Mouse (Mus musculus): ENCODE results near the gene Slco1a4. TPM values are rescaled to one million over a fixed set of nuclear protein-coding genes. Genes with fewer than 3 reads are reported as not detected.

Slco1a4 gene
- polyA plus RNA-seq, 1 experiment from 2014 or later, result 0.22 TPM

DNA sequence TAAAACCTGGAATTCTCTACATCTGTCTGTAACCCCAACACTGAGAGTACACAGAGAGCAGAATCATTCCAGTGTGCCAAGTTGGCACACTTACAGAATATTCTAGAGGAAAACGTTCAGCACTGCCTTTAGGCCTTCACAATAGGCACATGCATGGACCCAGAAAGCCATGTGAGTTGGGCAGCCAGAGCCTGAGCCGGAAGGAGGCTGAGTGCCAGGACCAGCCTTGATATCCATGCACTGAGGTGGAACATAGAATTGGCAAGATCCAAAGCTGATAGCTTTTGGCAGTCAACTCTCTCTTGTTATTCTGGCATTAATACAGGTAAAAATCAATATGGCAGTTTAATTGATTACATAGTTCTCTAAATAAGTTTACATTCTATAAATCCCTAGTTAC lies 81.5 kb downstream of the Slco1a4 start:
- Histone ChIP-seq H3K27me3 (replicated peaks) (no peaks in the 10 kb centered on the region), H3K27ac (no peak overlapping the region), H3K4me1 (no peaks in the 10 kb centered on the region), H3K9ac (no peak overlapping the region), H3K9me3 (no peaks in the 10 kb centered on the region), H3K4me2 (replicated peaks) (no peak overlapping the region), H3K36me3 (no peaks in the 10 kb centered on the region), H3K4me3 (no peak overlapping the region)
- 81% methylated on average over 2 of the region's 2 CpGs for WGBS
- ATAC-seq (ENCODE audit: low FRiP score, low read depth), result no peak

DNA sequence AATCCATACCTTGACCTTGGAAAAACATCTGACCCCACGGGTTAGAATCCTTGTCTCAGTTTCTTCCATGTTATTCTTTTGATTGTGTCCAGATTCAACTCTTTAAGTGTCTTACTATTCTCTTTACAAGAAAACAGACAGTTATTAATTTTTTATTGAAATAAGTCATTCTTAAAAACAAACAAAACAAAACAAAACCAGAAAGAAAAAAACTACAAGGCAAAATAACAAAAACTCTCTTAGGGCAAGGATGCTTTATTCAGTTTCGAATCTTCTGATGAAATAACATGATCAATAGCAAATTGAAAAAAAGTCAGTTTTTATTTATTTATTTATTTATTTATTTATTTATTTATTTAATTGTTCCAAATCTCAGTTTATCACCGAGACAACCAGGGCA lies 82.3 kb downstream of the Slco1a4 start, which contains the start of gene Gm5724:
Gene Gm5724 (minus strand): TSS at position 101 of the 400 bp plus-strand sequence.
- Histone ChIP-seq H3K4me2 (replicated peaks) (no peak within 1 kb of the TSS), H3K27ac (no peak within 1 kb of the TSS), H3K9ac (no peak within 1 kb of the TSS), H3K4me3 (no peak within 1 kb of the TSS), H3K9me3 (no peaks in the 10 kb centered on the region), H3K27me3 (replicated peaks) (no peaks in the 10 kb centered on the region), H3K4me1 (no peaks in the 10 kb centered on the region), H3K36me3 (no peaks in the 10 kb centered on the region)
- ATAC-seq (ENCODE audit: low FRiP score, low read depth), result no peak
- WGBS, result 85% methylated on average over 3 of the region's 3 CpGs

Other genes with a start within 250 kb of the Slco1a4 start
- not detected in 2 replicates for gene Slco1b2, start 226.7 kb downstream of the Slco1a4 start, polyA plus RNA-seq (2016; fragmentation: Nextera tagmentation; extraction: Ambion mirVana)
- gene Gm5724, start 82.4 kb downstream of the Slco1a4 start, polyA plus RNA-seq (2016; fragmentation: Nextera tagmentation; extraction: Ambion mirVana), result not detected in 2 replicates
- not detected in 2 replicates for gene Slco1a1, start 90.8 kb upstream of the Slco1a4 start, polyA plus RNA-seq (2016; fragmentation: Nextera tagmentation; extraction: Ambion mirVana)
- gene Gm6614, start 155.2 kb upstream of the Slco1a4 start, polyA plus RNA-seq (2016; fragmentation: Nextera tagmentation; extraction: Ambion mirVana), result not detected in 2 replicates

All from neural tube, embryonic 12.5 days (tissue).